Mouse (Mus musculus) lung, embryonic 14.5 days (tissue): Measurements from ENCODE around the gene Krtap26-1. TPM values are rescaled to one million over a fixed set of nuclear protein-coding genes. Genes with fewer than 3 reads are reported as not detected.

Experiments
- ATAC-seq: fragments of 200-750 bp; cut with Nextera tagmentation; 2 replicates; pipeline ENCODE4 v1.8.0; 2017; ENCODE audit warnings: mild to moderate bottlenecking, moderate TSS enrichment, moderate library complexity; ENCODE audit not compliant: insufficient read depth
- DNase-seq: peaks from one replicate; pipeline ENCODE4 v3.0.0-alpha.2; 2015
- H3K27ac ChIP-seq: fragments of 300-500 bp; sonication (generic); 2 replicates; pipeline ENCODE4 v1.5.1; 2014; ENCODE audit warnings: low read depth, mild to moderate bottlenecking, moderate library complexity
- H3K27me3 ChIP-seq: fragments of 300-500 bp; sonication (generic); 2 replicates; pipeline ENCODE4 v1.6.1; 2014; ENCODE audit warnings: low read length, control low read depth; ENCODE audit not compliant: insufficient read depth
- H3K36me3 ChIP-seq: fragments of 300-500 bp; sonication (generic); 2 replicates; pipeline ENCODE4 v1.6.1; 2014; ENCODE audit warnings: control low read depth; ENCODE audit not compliant: insufficient read depth
- H3K4me1 ChIP-seq: fragments of 300-500 bp; sonication (generic); 2 replicates; pipeline ENCODE4 v1.6.1; 2014; ENCODE audit warnings: antibody characterized with exemption, control low read depth; ENCODE audit not compliant: insufficient read depth
- H3K4me2 ChIP-seq: fragments of 300-500 bp; sonication (generic); 2 replicates; pipeline ENCODE4 v1.6.1; 2014; ENCODE audit warnings: mild to moderate bottlenecking
- H3K4me3 ChIP-seq: fragments of 300-500 bp; sonication (generic); 2 replicates; pipeline ENCODE4 v1.5.1; 2014; ENCODE audit warnings: low read depth, low read length
- H3K9ac ChIP-seq: fragments of 300-500 bp; sonication (generic); 2 replicates; pipeline ENCODE4 v1.6.1; 2014
- H3K9me3 ChIP-seq: fragments of 300-500 bp; sonication (generic); 2 replicates; pipeline ENCODE4 v1.6.1; 2016; ENCODE audit warnings: low read depth, low read length, control low read depth
- CTCF ChIP-seq: IDR thresholded peaks from 2 replicates; pipeline ENCODE4 v1.5.1; 2016; ENCODE audit warnings: antibody characterized with exemption, low read depth
- WGBS: fragments of 180-500 bp; shearing (Covaris S2); extraction: QIAGEN DNeasy Blood & Tissue Kit; methylation state at CpG from one replicate; pipeline ENCODE4 v1.1.7; 2014; 5-methylcytosine and 5-hydroxymethylcytosine counted together
- polyA plus RNA-seq: library from polyadenylated mRNA; unstranded; fragments of >200 nt; fragmentation: Nextera tagmentation; extraction: Ambion mirVana; gene quantifications from 2 replicates; pipeline ENCODE4 v1.2.1, GENCODE M21; 2014

Krtap26-1 gene
- polyA plus RNA-seq, 1 experiment from 2014 or later, result not detected

GRCm38 (mm10) chr16:88651082-88651481 lies 3.5 kb upstream of the Krtap26-1 start:
- Histone ChIP-seq H3K9me3 (no peaks in the 10 kb centered on the region), H3K4me3 (no peak overlapping the region), H3K36me3 (no peaks in the 10 kb centered on the region), H3K4me2 (no peak overlapping the region), H3K4me1 (no peaks in the 10 kb centered on the region), H3K9ac (no peak overlapping the region), H3K27me3 (no peaks in the 10 kb centered on the region), H3K27ac (no peak overlapping the region)
- no peak for DNase-seq
- 61% methylated on average over 1 of the region's 1 CpGs for WGBS
- TF ChIP-seq CTCF, result no peak
- ATAC-seq, result no peak

- DNase-seq (no peak), ATAC-seq (no peak)
- no peaks in the 10 kb centered on the region for H3K4me1 ChIP-seq
- no peaks in the 10 kb centered on the region for H3K27me3 ChIP-seq
- H3K9ac ChIP-seq, result no peak overlapping the region
- 69% methylated on average over 8 of the region's 8 CpGs for WGBS
- no peak overlapping the region for H3K4me3 ChIP-seq
- no peak overlapping the region for H3K27ac ChIP-seq
- no peaks in the 10 kb centered on the region for H3K36me3 ChIP-seq
- no peak overlapping the region for H3K4me2 ChIP-seq
- TF ChIP-seq CTCF, result no peak
- H3K9me3 ChIP-seq, result no peaks in the 10 kb centered on the region
These were observed 1.1 kb downstream of the Krtap26-1 start for GRCm38 (mm10) chr16:88646366-88647111.

- Histone ChIP-seq H3K9me3 (no peaks in the 10 kb centered on the region), H3K27me3 (no peaks in the 10 kb centered on the region), H3K36me3 (no peaks in the 10 kb centered on the region), H3K4me1 (no peaks in the 10 kb centered on the region), H3K4me3 (no peak overlapping the region), H3K27ac (no peak overlapping the region), H3K4me2 (no peak overlapping the region), H3K9ac (no peak overlapping the region)
- ATAC-seq (no peak), DNase-seq (no peak)
- WGBS, result 77% methylated on average over 3 of the region's 3 CpGs
- no peak for TF ChIP-seq CTCF
These were observed 7.5 kb downstream of the Krtap26-1 start for GRCm38 (mm10) chr16:88640053-88640452.

- H3K4me2 ChIP-seq, result no peak overlapping the region
- DNase-seq (peak; percentile 29), ATAC-seq (no peak)
- no peak overlapping the region for H3K27ac ChIP-seq
- WGBS, result 36% methylated on average over 4 of the region's 4 CpGs
- H3K4me1 ChIP-seq, result no peaks in the 10 kb centered on the region
- H3K27me3 ChIP-seq, result no peaks in the 10 kb centered on the region
- TF ChIP-seq CTCF, result no peak
- H3K4me3 ChIP-seq, result no peak overlapping the region
- no peaks in the 10 kb centered on the region for H3K9me3 ChIP-seq
- H3K36me3 ChIP-seq, result no peaks in the 10 kb centered on the region
- H3K9ac ChIP-seq, result no peak overlapping the region
These were observed 12.5 kb downstream of the Krtap26-1 start for GRCm38 (mm10) chr16:88635142-88635541.

- Histone ChIP-seq H3K36me3 (no peaks in the 10 kb centered on the region), H3K9me3 (no peaks in the 10 kb centered on the region), H3K9ac (no peak overlapping the region), H3K27ac (no peak overlapping the region), H3K4me2 (no peak overlapping the region), H3K4me3 (no peak overlapping the region), H3K4me1 (no peaks in the 10 kb centered on the region), H3K27me3 (no peaks in the 10 kb centered on the region)
- 35% methylated on average over 4 of the region's 4 CpGs for WGBS
- no peak for ATAC-seq
- TF ChIP-seq CTCF, result no peak
- DNase-seq, result peak; percentile 12
These were observed 16.1 kb downstream of the Krtap26-1 start for GRCm38 (mm10) chr16:88631474-88631873.

- TF ChIP-seq CTCF, result no peak
- Histone ChIP-seq H3K9me3 (no peaks in the 10 kb centered on the region), H3K9ac (no peak within 1 kb of the TSS), H3K4me3 (no peak within 1 kb of the TSS), H3K4me2 (no peak within 1 kb of the TSS), H3K4me1 (no peaks in the 10 kb centered on the region), H3K27ac (no peak within 1 kb of the TSS), H3K36me3 (no peaks in the 10 kb centered on the region), H3K27me3 (no peaks in the 10 kb centered on the region)
- WGBS, result 89% methylated on average over 4 of the region's 4 CpGs
- ATAC-seq (no peak), DNase-seq (no peak)
These were observed 20.0 kb downstream of the Krtap26-1 start, which contains the start of gene 2310079G19Rik for GRCm38 (mm10) chr16:88627566-88627965. Gene 2310079G19Rik, minus strand, starts transcription at chr16:88627666.

GRCm38 (mm10) chr16:88612712-88613111 lies 34.9 kb downstream of the Krtap26-1 start:
- DNase-seq (no peak), ATAC-seq (no peak)
- Histone ChIP-seq H3K27me3 (0 out of 2 replicates have a peak, but pooled peaks cover 3% of the 10 kb centered on the region), H3K4me3 (no peak overlapping the region), H3K4me2 (no peak overlapping the region), H3K4me1 (no peaks in the 10 kb centered on the region), H3K27ac (no peak overlapping the region), H3K9me3 (no peaks in the 10 kb centered on the region), H3K36me3 (no peaks in the 10 kb centered on the region), H3K9ac (no peak overlapping the region)
- no peak for TF ChIP-seq CTCF
- WGBS, result 76% methylated on average over 4 of the region's 4 CpGs
